Mouse (Mus musculus): ENCODE results near the gene Rassf3.

DNA sequence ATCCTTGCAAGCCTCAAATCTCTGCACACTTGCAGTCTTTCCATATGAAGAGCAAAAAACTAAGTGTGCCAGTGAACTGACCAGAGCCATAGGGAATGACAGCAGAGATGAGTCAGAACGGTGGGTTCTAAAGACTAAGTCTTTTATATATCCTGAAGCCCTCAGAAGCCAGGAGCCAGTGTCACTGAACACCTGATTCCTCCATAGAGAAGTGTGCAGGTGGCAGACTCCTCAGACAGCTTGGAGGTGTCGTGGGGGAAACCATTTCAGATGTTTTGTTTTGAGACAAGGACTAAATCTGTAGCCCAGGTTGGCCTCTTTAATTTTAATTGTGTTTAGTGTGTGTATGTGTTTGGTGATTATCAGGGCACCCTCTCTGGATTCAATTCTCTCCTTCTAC is 22.9 kb upstream of the Rassf3 start:
- TF ChIP-seq CTCF (IDR thresholded peaks at IDR 0.05; ENCODE audit: low read depth) (no peak), EP300 (optimal IDR thresholded peaks at IDR 0.05) (no peak)

All from stomach, postnatal 0 days (tissue).